Comparison of ENCODE assay signal across 17 mouse cellular contexts in the genomic region with DNA sequence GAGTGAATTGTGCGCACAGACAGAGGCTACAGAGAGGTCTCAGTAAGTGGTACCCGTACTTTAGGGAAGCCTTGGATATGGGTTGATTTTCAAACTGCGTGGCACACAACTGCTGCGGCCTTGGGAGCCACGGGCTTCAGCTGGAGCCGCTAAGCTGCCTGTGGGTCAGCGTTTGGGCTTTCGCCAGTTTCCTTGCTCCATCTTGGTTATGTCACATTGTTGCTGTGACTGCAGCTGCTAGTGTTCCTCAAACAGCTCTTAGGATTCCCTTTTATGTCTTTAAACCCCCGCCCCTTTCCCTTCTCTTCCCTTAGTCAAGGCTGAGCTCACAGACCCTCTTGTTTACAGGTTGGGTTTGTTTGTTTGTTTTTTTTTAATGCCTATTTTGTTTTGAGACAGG. TPM values are rescaled to one million over a fixed set of nuclear protein-coding genes. Genes with fewer than 3 reads are reported as not detected.
DNase-seq lines count a peak whose midpoint lies in the region; ATAC-seq lines count a peak whose summit lies in the region.
"Had no signal": no experiment of that assay in that cellular context is flagged by ENCODE, and none has a peak within 500 bp of the region (broad histone marks: within the 10 kb centered on the region; RNA-seq: fewer than 3 reads in every experiment).

No protein-coding gene starts in this region.

- H3K27me3 ChIP-seq in embryonic facial prominence, embryonic 14.5 days (replicated peaks; ENCODE audit: control insufficient read depth, insufficient read depth, low read length) = no peaks in the 10 kb centered on the region
- no peaks in the 10 kb centered on the region for H3K27me3 ChIP-seq in embryonic facial prominence, embryonic 10.5 days (replicated peaks; ENCODE audit: low read depth, poor library complexity, severe bottlenecking)
- H3K27me3 ChIP-seq in kidney, embryonic 14.5 days (ENCODE audit: control insufficient read depth, insufficient read depth, low read length) = no peaks in the 10 kb centered on the region
- H3K27me3 ChIP-seq in forebrain, embryonic 10.5 days (ENCODE audit: poor library complexity, severe bottlenecking) = no peaks in the 10 kb centered on the region
- H3K27me3 ChIP-seq: embryonic facial prominence, embryonic 13.5 days; hindbrain, embryonic 13.5 days; neural tube, embryonic 13.5 days had no signal

- peak; percentile 67 for DNase-seq in embryonic facial prominence, embryonic 14.5 days (ENCODE audit: low spot score)
- no peak for DNase-seq in embryonic facial prominence, embryonic 10.5 days (ENCODE audit: low spot score)
- peak; percentile 54 for DNase-seq in kidney, postnatal 10 days
- peak; percentile 9 for DNase-seq in ZHBTc4 (ENCODE audit: low read depth, low spot score)
- DNase-seq in forebrain, embryonic 10.5 days (ENCODE audit: extremely low spot score, low spot score) = no peak
- DNase-seq: cerebellum, adult 2 months; gastrocnemius, postnatal 25 days; heart, postnatal 10 days; liver; right cerebral cortex, postnatal 14 days had no signal

- WGBS in embryonic facial prominence, embryonic 14.5 days = 79% methylated on average over 9 of the region's 9 CpGs
- 95% methylated on average over 9 of the region's 9 CpGs for WGBS in embryonic facial prominence, embryonic 10.5 days
- WGBS in kidney, embryonic 14.5 days = 93% methylated on average over 9 of the region's 9 CpGs
- 95% methylated on average over 9 of the region's 9 CpGs for WGBS in forebrain, embryonic 10.5 days

- ATAC-seq in embryonic facial prominence, embryonic 14.5 days (ENCODE audit: low read depth) = peak; percentile 60; the same call in 1 of the 2 replicates
- ATAC-seq in kidney, embryonic 14.5 days (ENCODE audit: low FRiP score, low TSS enrichment) = no peak
- ATAC-seq in megakaryocyte, adult 5-6 weeks (ENCODE audit: poor library complexity, severe bottlenecking) = peak; percentile 33; the same call in 1 of the 2 replicates

- no peaks in the 10 kb centered on the region for H3K4me1 ChIP-seq in embryonic facial prominence, embryonic 14.5 days (ENCODE audit: control insufficient read depth, insufficient read depth, low read length)
- H3K4me1 ChIP-seq in embryonic facial prominence, embryonic 10.5 days = peaks cover 8% of the 10 kb centered on the region
- peaks cover 5% of the 10 kb centered on the region for H3K4me1 ChIP-seq in kidney, embryonic 14.5 days (ENCODE audit: control insufficient read depth, insufficient read depth, low read length)
- peaks cover 6% of the 10 kb centered on the region; the same call in 1 of the 2 replicates for H3K4me1 ChIP-seq in forebrain, embryonic 10.5 days
- H3K4me1 ChIP-seq: embryonic facial prominence, embryonic 13.5 days; heart, embryonic 10.5 days; hindbrain, embryonic 13.5 days; neural tube, embryonic 13.5 days had no signal

- H3K36me3 ChIP-seq in embryonic facial prominence, embryonic 14.5 days (ENCODE audit: control insufficient read depth, insufficient read depth, low read length) = peaks cover 22% of the 10 kb centered on the region
- H3K36me3 ChIP-seq in embryonic facial prominence, embryonic 10.5 days (replicated peaks) = peaks cover 3% of the 10 kb centered on the region; the same call in 1 of the 2 replicates
- H3K36me3 ChIP-seq in kidney, embryonic 14.5 days (ENCODE audit: control insufficient read depth, insufficient read depth, low read length) = peaks cover 7% of the 10 kb centered on the region; the same call in 1 of the 2 replicates
- H3K36me3 ChIP-seq in forebrain, embryonic 10.5 days (replicated peaks) = 0 out of 2 replicates have a peak, but pooled peaks cover 3% of the 10 kb centered on the region
- H3K36me3 ChIP-seq: heart, embryonic 10.5 days; hindbrain, embryonic 13.5 days; neural tube, embryonic 13.5 days had no signal

- no peaks in the 10 kb centered on the region for H3K9me3 ChIP-seq in embryonic facial prominence, embryonic 14.5 days (ENCODE audit: control insufficient read depth, low read length)
- no peaks in the 10 kb centered on the region for H3K9me3 ChIP-seq in embryonic facial prominence, embryonic 10.5 days
- no peaks in the 10 kb centered on the region for H3K9me3 ChIP-seq in kidney, embryonic 14.5 days (ENCODE audit: control insufficient read depth, low read length)
- no peaks in the 10 kb centered on the region for H3K9me3 ChIP-seq in forebrain, embryonic 10.5 days
- H3K9me3 ChIP-seq: embryonic facial prominence, embryonic 13.5 days; heart, embryonic 10.5 days; hindbrain, embryonic 13.5 days; neural tube, embryonic 13.5 days had no signal

- H3K27ac ChIP-seq in embryonic facial prominence, embryonic 14.5 days (replicated peaks; ENCODE audit: low read depth, low read length) = 0 out of 2 replicates have a peak overlapping the region, but pooled peaks have one; percentile 33
- no peak overlapping the region for H3K27ac ChIP-seq in embryonic facial prominence, embryonic 10.5 days (replicated peaks)
- H3K27ac ChIP-seq in kidney, embryonic 14.5 days (ENCODE audit: low read depth, low read length) = no peak overlapping the region
- no peak overlapping the region for H3K27ac ChIP-seq in forebrain, embryonic 10.5 days
- H3K27ac ChIP-seq: embryonic facial prominence, embryonic 13.5 days; heart, embryonic 10.5 days; hindbrain, embryonic 13.5 days; neural tube, embryonic 13.5 days had no signal

- no peak overlapping the region for H3K9ac ChIP-seq in embryonic facial prominence, embryonic 14.5 days (ENCODE audit: low read depth, low read length)
- H3K9ac ChIP-seq in kidney, embryonic 14.5 days (ENCODE audit: low read depth, low read length) = no peak overlapping the region
- H3K9ac ChIP-seq: embryonic facial prominence, embryonic 13.5 days; hindbrain, embryonic 13.5 days; neural tube, embryonic 13.5 days had no signal

- no peak overlapping the region for H3K4me2 ChIP-seq in embryonic facial prominence, embryonic 14.5 days (ENCODE audit: low read depth, low read length)
- H3K4me2 ChIP-seq in kidney, embryonic 14.5 days (replicated peaks; ENCODE audit: low read depth, low read length) = no peak overlapping the region
- H3K4me2 ChIP-seq: embryonic facial prominence, embryonic 13.5 days; hindbrain, embryonic 13.5 days; midbrain, embryonic 11.5 days; neural tube, embryonic 13.5 days had no signal

- no peak overlapping the region for H3K4me3 ChIP-seq in embryonic facial prominence, embryonic 14.5 days (ENCODE audit: low read depth, low read length)
- no peak overlapping the region for H3K4me3 ChIP-seq in embryonic facial prominence, embryonic 10.5 days
- H3K4me3 ChIP-seq in kidney, embryonic 14.5 days (ENCODE audit: low read length) = no peak overlapping the region
- no peak overlapping the region for H3K4me3 ChIP-seq in forebrain, embryonic 10.5 days
- H3K4me3 ChIP-seq: embryonic facial prominence, embryonic 13.5 days; heart, embryonic 10.5 days; hindbrain, embryonic 13.5 days; neural tube, embryonic 13.5 days had no signal

RNA-seq across cellular contexts. Expression of a gene that starts 53.0 kb away (rescaled TPM):
- 28.3 and 32.7 TPM in 2 replicates for polyA plus RNA-seq in embryonic facial prominence, embryonic 14.5 days (2014; fragmentation: Nextera tagmentation; extraction: Ambion mirVana)
- 29.4 and 34.6 TPM in 2 replicates for polyA plus RNA-seq in embryonic facial prominence, embryonic 10.5 days (2016; fragmentation: Nextera tagmentation; extraction: Ambion mirVana)
- polyA plus RNA-seq in kidney, embryonic 14.5 days (2014; fragmentation: Nextera tagmentation; extraction: Ambion mirVana) = 48.7 and 57.3 TPM in 2 replicates
- total RNA-seq in megakaryocyte, adult 5-6 weeks (2015) = 2.6 and 3.3 TPM in 2 replicates
- total RNA-seq in megakaryocyte, adult 5-6 weeks (2017) = 0.88 and 1.1 TPM in 2 replicates
- 35.5 and 36.0 TPM in 2 replicates for polyA plus RNA-seq in forebrain, embryonic 10.5 days (2016; fragmentation: Nextera tagmentation; extraction: Ambion mirVana)

Comparison
In these comparisons a context has a peak if more than half of its experiments do, and no peak if none do; other contexts are left out.
1. DNase-seq: peak in embryonic facial prominence, embryonic 14.5 days (single experiment), kidney, postnatal 10 days (single experiment) and ZHBTc4 (single experiment); none in embryonic facial prominence, embryonic 10.5 days (single experiment) and forebrain, embryonic 10.5 days (single experiment).